Mouse (Mus musculus) embryonic stem cell, embryonic (primary cell): ENCODE measurements around the gene Ylpm1.

Experiments
- CTCF ChIA-PET, 4 experiments: fragments of 300-600 bp in 2 of 4; fragments of 350-600 bp in 2 of 4; sonication (Branson Sonifier 250); formaldehyde crosslinking; loops; one replicate each; lab custom pipeline; 2022; ENCODE audit warnings: inconsistent platforms in 2 of 4; lab: Charles Lee
- POLR2A ChIA-PET, 4 experiments: fragments of 300-600 bp in 2 of 4; fragments of 350-600 bp in 2 of 4; sonication (Branson Sonifier 250); formaldehyde crosslinking; loops; one replicate each; lab custom pipeline; 2022; ENCODE audit warnings: antibody characterized with exemption in 4 of 4, inconsistent platforms in 1 of 4; lab: Charles Lee

Gene Ylpm1

GRCm38 (mm10) chr12:84995112-84995761 is 884 bp upstream of the Ylpm1 start:
- ChIA-PET POLR2A (interaction anchor here in 3 of 4 experiments (0.9 to 6.4 kb wide), 9 partner anchors 14 to 378 kb away, joined by 3 to 58 read pairs (median 4); partner anchors contain the start of genes Arel1 (in 2 of the 3), Fcf1 (in 2 of the 3), Abcd4 (in 1 of the 3) and Ltbp2 (in 1 of the 3)), CTCF (interaction anchor here in 1 of 4 experiments (1.4 kb wide), 1 partner anchor 9 kb away, joined by 3 read pairs; no protein-coding TSS in a partner anchor)

DNA sequence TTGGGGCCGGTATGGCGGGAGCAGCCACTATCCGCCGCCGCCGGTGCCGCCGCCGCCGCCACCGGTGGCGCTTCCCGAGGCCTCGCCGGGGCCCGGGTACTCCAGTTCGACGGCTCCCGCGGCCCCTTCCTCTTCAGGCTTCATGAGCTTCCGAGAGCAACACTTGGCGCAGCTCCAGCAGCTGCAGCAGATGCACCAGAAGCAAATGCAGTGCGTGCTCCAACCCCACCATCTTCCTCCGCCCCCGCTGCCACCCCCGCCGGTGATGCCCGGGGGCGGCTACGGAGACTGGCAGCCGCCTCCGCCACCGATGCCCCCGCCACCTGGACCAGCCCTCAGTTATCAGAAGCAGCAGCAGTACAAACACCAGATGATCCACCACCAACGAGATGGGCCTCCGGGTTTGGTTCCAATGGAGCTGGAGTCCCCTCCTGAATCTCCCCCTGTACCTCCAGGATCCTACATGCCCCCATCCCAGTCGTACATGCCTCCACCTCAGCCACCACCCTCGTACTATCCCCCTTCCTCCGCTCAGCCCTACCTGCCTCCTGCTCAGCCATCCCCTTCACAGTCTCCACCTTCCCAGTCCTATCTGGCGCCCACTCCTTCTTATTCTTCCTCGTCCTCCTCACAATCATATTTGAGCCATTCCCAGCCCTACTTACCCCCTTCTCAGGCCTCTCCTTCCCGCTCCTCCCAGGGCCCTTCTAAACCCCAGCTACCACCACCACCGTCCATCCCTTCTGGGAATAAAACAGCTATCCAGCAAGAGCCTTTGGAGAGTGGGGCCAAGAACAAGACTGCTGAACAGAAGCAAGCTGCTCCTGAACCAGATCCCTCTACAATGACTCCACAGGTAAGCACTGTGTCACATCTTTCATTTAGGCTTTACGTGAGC is 629 bp downstream of the Ylpm1 start:
- ChIA-PET CTCF (interaction anchor here (0.5 to 1.5 kb wide), 9 partner anchors 11 to 1236 kb away, joined by 3 to 5 read pairs (median 3); partner anchors contain the start of genes Acyp1 (in 1 of the 4), Arel1 (in 1 of the 4), Fcf1 (in 1 of the 4) and Ltbp2 (in 1 of the 4)), POLR2A (interaction anchor here (0.6 to 6.4 kb wide), 30 partner anchors 9 to 383 kb away, joined by 3 to 58 read pairs (median 4); partner anchors contain the start of genes Arel1 (in 3 of the 4), Fcf1 (in 3 of the 4), Isca2 (in 3 of the 4) and Npc2 (in 3 of the 4))

DNA sequence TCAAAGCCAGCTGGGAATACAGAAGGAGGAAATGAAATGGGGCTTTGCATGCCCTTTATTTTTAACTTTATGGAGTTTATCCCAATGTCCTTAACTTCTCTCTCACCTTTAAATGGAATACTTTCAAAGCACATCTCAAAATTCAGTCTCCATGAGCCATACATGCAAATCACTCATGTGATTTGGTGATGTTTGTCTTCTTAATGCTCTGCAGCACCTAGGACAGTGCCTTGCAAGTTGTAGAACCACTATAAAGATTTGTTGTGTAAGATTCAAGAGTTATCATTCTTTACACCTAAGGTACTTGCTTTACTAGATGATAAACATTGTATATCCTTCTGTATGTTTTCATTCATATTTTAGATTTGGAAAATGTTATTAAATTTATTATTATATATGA is 2.9 kb downstream of the Ylpm1 start:
- POLR2A ChIA-PET, result interaction anchor here in 2 of 4 experiments (0.7 to 6.4 kb wide), 3 partner anchors 10 to 226 kb away, joined by 3 to 58 read pairs (median 3); partner anchors contain the start of genes Isca2 (in 1 of the 2) and Npc2 (in 1 of the 2)
- CTCF ChIA-PET, result no interaction called here

GRCm38 (mm10) chr12:85006206-85006605 is 10.1 kb downstream of the Ylpm1 start:
- ChIA-PET POLR2A (interaction anchor here in 2 of 4 experiments (0.6 to 9.7 kb wide), 3 partner anchors 8 to 32 kb away, joined by 3 to 58 read pairs (median 5); partner anchors contain the start of gene Ylpm1 (in 2 of the 2)), CTCF (no interaction called here)

GRCm38 (mm10) chr12:85007021-85007420 is 10.9 kb downstream of the Ylpm1 start:
- ChIA-PET CTCF (no interaction called here), POLR2A (interaction anchor here in 1 of 4 experiments (9.7 kb wide), 1 partner anchor 9 kb away, joined by 58 read pairs; the partner anchor contains the start of gene Ylpm1)

GRCm38 (mm10) chr12:85009776-85010175 is 13.7 kb downstream of the Ylpm1 start:
- ChIA-PET CTCF (no interaction called here), POLR2A (interaction anchor here in 3 of 4 experiments (0.8 to 9.7 kb wide), 4 partner anchors 11 to 225 kb away, joined by 5 to 58 read pairs (median 9); partner anchors contain the start of gene Ylpm1 (in 2 of the 3))

DNA sequence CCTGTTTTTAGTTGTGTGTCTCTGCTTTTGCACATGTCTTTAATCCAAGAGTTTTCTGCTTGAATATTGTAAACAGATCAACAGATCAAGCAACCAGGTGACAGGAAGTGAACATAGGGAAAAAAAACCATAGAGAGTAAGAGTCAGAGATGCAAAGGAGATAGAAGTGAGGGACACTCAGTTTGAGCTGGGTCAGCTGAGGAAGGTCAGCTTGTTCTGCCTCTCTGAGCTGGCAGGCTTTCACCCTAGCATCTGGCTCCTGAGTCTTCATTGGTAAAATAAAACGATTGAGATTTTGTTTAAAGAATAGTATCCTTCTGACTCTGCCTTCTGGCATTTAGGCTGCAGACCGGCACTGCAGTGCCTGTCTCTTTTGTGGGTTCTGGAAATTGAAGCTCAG is 14.4 kb downstream of the Ylpm1 start:
- CTCF ChIA-PET, result no interaction called here
- POLR2A ChIA-PET, result interaction anchor here in 3 of 4 experiments (0.6 to 9.7 kb wide), 6 partner anchors 10 to 226 kb away, joined by 4 to 58 read pairs (median 6); partner anchors contain the start of gene Ylpm1 (in 2 of the 3)

GRCm38 (mm10) chr12:85012185-85012584 is 16.1 kb downstream of the Ylpm1 start:
- CTCF ChIA-PET, result interaction anchor here in 1 of 4 experiments (0.6 to 0.7 kb wide), 2 partner anchors 46 to 398 kb away, joined by 3 read pairs; no protein-coding TSS in a partner anchor
- POLR2A ChIA-PET, result interaction anchor here in 3 of 4 experiments (1.4 to 9.7 kb wide), 5 partner anchors 14 to 36 kb away, joined by 3 to 58 read pairs (median 4); partner anchors contain the start of gene Ylpm1 (in 3 of the 3)

DNA sequence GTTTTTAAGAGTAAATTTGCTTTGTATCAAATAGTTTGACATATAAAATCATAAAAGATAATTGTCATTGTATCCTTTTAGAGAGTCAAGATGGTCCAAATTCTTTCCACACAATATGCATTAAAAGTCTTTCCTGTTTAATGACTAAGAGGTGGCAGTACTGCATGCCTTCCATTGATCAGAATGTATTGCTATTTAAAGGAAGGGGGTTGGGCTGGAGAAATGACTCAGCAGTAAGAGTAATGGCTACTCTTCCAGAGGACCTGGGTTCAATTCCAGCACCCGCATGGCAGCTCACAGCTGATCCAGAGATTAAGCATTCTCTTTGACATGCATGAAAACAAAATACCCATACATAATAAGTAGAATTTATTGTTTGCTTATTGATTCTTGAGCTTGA is 25.9 kb downstream of the Ylpm1 start:
- ChIA-PET POLR2A (interaction anchor here in 1 of 4 experiments (1.0 kb wide), 1 partner anchor 26 kb away, joined by 4 read pairs; the partner anchor contains the start of gene Ylpm1), CTCF (no interaction called here)

DNA sequence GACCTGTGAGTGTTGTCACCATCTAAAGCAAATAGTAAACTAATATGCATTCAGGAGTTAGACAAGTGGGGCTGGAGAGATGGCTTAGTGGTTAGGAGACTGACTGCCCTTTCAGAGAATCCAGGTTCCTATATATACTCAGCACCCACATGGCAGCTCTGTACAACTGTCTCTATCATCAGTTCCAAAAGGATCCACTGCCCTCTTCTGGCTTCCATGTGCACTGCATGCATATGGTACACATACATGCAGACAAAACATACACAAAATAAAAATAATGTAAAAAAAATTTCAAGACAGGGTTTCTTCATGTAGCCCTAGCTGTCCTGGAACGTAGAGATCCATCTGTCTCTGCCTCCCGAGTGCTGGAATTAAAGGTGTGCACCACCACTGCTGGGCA is 36.6 kb downstream of the Ylpm1 start:
- ChIA-PET CTCF (interaction anchor here (0.6 to 1.0 kb wide), 7 partner anchors 17 to 415 kb away, joined by 3 to 4 read pairs (median 3); partner anchors contain the start of genes Ltbp2 (in 2 of the 4) and Abcd4 (in 1 of the 4)), POLR2A (no interaction called here)

- CTCF ChIA-PET, result no interaction called here
- POLR2A ChIA-PET, result interaction anchor here in 1 of 4 experiments (0.6 to 0.8 kb wide), 3 partner anchors 16 to 381 kb away, joined by 3 to 5 read pairs (median 3); no protein-coding TSS in a partner anchor
These were observed 55.1 kb downstream of the Ylpm1 start for GRCm38 (mm10) chr12:85051218-85051617.

GRCm38 (mm10) chr12:85071043-85071442 is 74.9 kb downstream of the Ylpm1 start:
- CTCF ChIA-PET, result interaction anchor here in 1 of 4 experiments (0.6 to 2.0 kb wide), 2 partner anchors 112 to 194 kb away, joined by 4 read pairs; partner anchors contain the start of gene Ltbp2

DNA sequence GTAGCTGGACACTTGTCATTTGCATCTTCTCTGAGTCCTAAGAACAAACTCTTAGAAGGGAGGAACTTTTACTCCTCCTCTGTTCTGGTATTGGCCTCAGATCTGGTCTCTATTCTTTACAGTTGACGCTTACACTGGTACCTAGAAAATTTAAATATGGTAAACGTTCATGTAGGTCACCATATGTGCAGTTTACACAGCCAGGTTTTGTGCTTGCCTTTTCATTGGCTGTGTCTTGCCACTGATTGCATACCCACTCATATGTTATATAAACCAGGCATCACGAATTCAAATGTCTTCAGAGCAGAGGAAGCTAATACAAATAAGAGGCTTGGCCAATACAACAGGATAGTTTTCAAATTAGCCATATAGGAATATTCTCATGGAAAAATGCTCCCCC is 81.0 kb downstream of the Ylpm1 start:
- POLR2A ChIA-PET, result interaction anchor here in 3 of 4 experiments (1.0 to 1.9 kb wide), 10 partner anchors 8 to 211 kb away, joined by 3 to 5 read pairs (median 4); partner anchors contain the start of genes Acyp1 (in 1 of the 3) and Zc2hc1c (in 1 of the 3)
- CTCF ChIA-PET, result interaction anchor here in 2 of 4 experiments (1.1 to 2.0 kb wide), 3 partner anchors 15 to 200 kb away, joined by 3 to 8 read pairs (median 4); partner anchors contain the start of gene Ltbp2 (in 1 of the 2)

More at GRCm38 (mm10) chr12:85071043-85071442, 74.9 kb downstream of the Ylpm1 start:
- POLR2A ChIA-PET, result interaction anchor here in 1 of 4 experiments (0.6 kb wide), 1 partner anchor 449 kb away, joined by 3 read pairs; no protein-coding TSS in a partner anchor

DNA sequence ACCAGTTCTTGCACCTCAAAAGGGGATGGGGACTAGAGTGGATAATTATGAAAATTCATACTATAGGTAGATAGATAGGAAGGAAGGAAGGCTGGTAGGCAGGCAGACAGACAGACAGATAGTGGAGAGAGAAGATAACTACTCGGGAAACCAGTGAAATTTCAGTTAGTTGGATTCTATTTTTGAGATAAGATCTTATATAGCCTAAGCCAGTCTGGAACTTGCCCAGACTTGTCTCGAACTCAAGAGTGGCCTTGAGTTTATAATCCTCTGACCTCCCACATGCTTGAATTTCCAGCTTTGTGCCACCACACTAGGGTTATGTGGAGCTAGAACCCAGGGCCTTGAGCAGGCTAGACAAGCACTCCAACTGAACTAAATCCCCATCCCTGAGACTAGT is 88.1 kb downstream of the Ylpm1 start:
- ChIA-PET POLR2A (interaction anchor here in 2 of 4 experiments (0.6 to 1.6 kb wide), 6 partner anchors 8 to 254 kb away, joined by 3 to 5 read pairs (median 4); no protein-coding TSS in a partner anchor), CTCF (interaction anchor here in 2 of 4 experiments (0.6 to 0.9 kb wide), 2 partner anchors 8 to 38 kb away, joined by 3 to 5 read pairs; no protein-coding TSS in a partner anchor)

GRCm38 (mm10) chr12:85084941-85085340 is 88.8 kb downstream of the Ylpm1 start:
- CTCF ChIA-PET, result interaction anchor here in 1 of 4 experiments (0.9 to 1.5 kb wide), 2 partner anchors 7 to 221 kb away, joined by 5 to 6 read pairs; no protein-coding TSS in a partner anchor
- POLR2A ChIA-PET, result interaction anchor here in 2 of 4 experiments (0.6 to 1.6 kb wide), 5 partner anchors 9 to 253 kb away, joined by 3 to 4 read pairs (median 4); no protein-coding TSS in a partner anchor

- POLR2A ChIA-PET, result no interaction called here
- CTCF ChIA-PET, result interaction anchor here in 2 of 4 experiments (0.8 to 1.1 kb wide), 2 partner anchors 199 to 218 kb away, joined by 3 read pairs; no protein-coding TSS in a partner anchor
These were observed 91.7 kb downstream of the Ylpm1 start for GRCm38 (mm10) chr12:85087845-85088244.

GRCm38 (mm10) chr12:85091190-85091589 is 95.1 kb downstream of the Ylpm1 start:
- ChIA-PET CTCF (interaction anchor here in 3 of 4 experiments (0.6 to 5.0 kb wide), 9 partner anchors 9 to 551 kb away, joined by 3 to 47 read pairs (median 6); partner anchors contain the start of genes Acyp1 (in 1 of the 3) and Zc2hc1c (in 1 of the 3)), POLR2A (interaction anchor here in 1 of 4 experiments (6.6 kb wide), 1 partner anchor 15 kb away, joined by 84 read pairs; the partner anchor contains the start of genes Dlst and Prox2)
